Mouse (Mus musculus) gastrocnemius, adult 18-20 months (tissue): ENCODE results near the gene Cda. TPM values are rescaled to one million over a fixed set of nuclear protein-coding genes. Genes with fewer than 3 reads are reported as not detected.
A peak's percentile ranks its signal among the peaks of the same experiment; 100 is the strongest.

Experiments used
- DNase-seq: peaks from one replicate; pipeline ENCODE4 v3.0.0; 2021; ENCODE audit warnings: low spot score
- microRNA-seq: library from miRNA; unstranded; fragments of <30 nt; microRNA quantifications from one replicate; pipeline ENCODE4 v1.2.0, GENCODE M21; 2021
- total RNA-seq, 2 experiments: library from RNA; stranded (reverse); gene quantifications; 2 replicates each; pipeline ENCODE4 v1.2.3; 2021

The Cda gene
- total RNA-seq, 2 experiments from 2014 or later = 0.57 to 1.1 TPM

- no peak for DNase-seq
Observed at GRCm38 (mm10) chr4:138307739-138308138, 60.1 kb downstream of the Cda start.

GRCm38 (mm10) chr4:138307025-138307424 is 60.8 kb downstream of the Cda start:
- DNase-seq = no peak

GRCm38 (mm10) chr4:138304340-138305104 is 63.3 kb downstream of the Cda start, which contains the start of gene Ddost:
Gene Ddost (plus strand): TSS chr4:138304730.
- DNase-seq = peak; percentile 99

- no peak for DNase-seq
Observed at GRCm38 (mm10) chr4:138303742-138304141, 64.0 kb downstream of the Cda start.

- DNase-seq = no peak
Observed at GRCm38 (mm10) chr4:138303011-138303410, 64.8 kb downstream of the Cda start.

GRCm38 (mm10) chr4:138301271-138301780 is 66.5 kb downstream of the Cda start:
- DNase-seq = no peak

- DNase-seq = no peak
Observed at GRCm38 (mm10) chr4:138293949-138294550, 73.7 kb downstream of the Cda start.

GRCm38 (mm10) chr4:138293261-138293948 is 74.4 kb downstream of the Cda start:
- DNase-seq = no peak

- no peak for DNase-seq
Observed at GRCm38 (mm10) chr4:138292028-138292427, 75.8 kb downstream of the Cda start.

- no peak for DNase-seq
Observed at GRCm38 (mm10) chr4:138288691-138289090, 79.1 kb downstream of the Cda start.

Small RNA genes lying within 50 kb of the gene (microRNA-seq; reads per million reads assigned to microRNA genes)
- not detected for gene Gm27646
- 20.5 reads per million, percentile 36 among the genes with 10 or more reads in this experiment for gene Mir7019

Other genes starting within 250 kb of the Cda start
- gene Hp1bp3, start 151.7 kb downstream of the Cda start, total RNA-seq = 10 to 100 TPM; 56.4 to 66.7 TPM
- gene Sh2d5, start 117.6 kb downstream of the Cda start, total RNA-seq = under 1 TPM in 1 of 2 experiments, not detected in 1; 0.09 TPM
- gene Kif17, start 117.6 kb downstream of the Cda start, total RNA-seq = not detected
- 10 to 100 TPM; 29.5 to 34.0 TPM for gene Ddost, start 63.3 kb downstream of the Cda start, total RNA-seq
- gene Pink1, start 41.7 kb downstream of the Cda start, total RNA-seq = 100 to 1,000 TPM; 737 to 833 TPM
- not detected for gene Fam43b, start 28.5 kb upstream of the Cda start, total RNA-seq
- 10 to 100 TPM; 41.7 to 43.9 TPM for gene Mul1, start 66.7 kb upstream of the Cda start, total RNA-seq
- gene Camk2n1, start 86.3 kb upstream of the Cda start, total RNA-seq = 1 to 10 TPM; 3.8 to 7.7 TPM